Mouse (Mus musculus): Measurements from ENCODE around the gene Lrba.

Gene Lrba

GRCm38 (mm10) chr3:86560281-86561022 lies 336.0 kb downstream of the Lrba start:
- no peak for DNase-seq (ENCODE audit: low spot score in 2 of 2)

GRCm38 (mm10) chr3:86561023-86561344 lies 336.5 kb downstream of the Lrba start:
- no peak for DNase-seq (ENCODE audit: low spot score in 2 of 2)

- DNase-seq (ENCODE audit: low spot score in 2 of 2): no peak
Observed at GRCm38 (mm10) chr3:86561396-86561795, 336.9 kb downstream of the Lrba start.

GRCm38 (mm10) chr3:86567312-86567711 lies 342.8 kb downstream of the Lrba start:
- DNase-seq (ENCODE audit: low spot score in 2 of 2): no peak

- no peak for DNase-seq (ENCODE audit: low spot score in 2 of 2)
Observed at GRCm38 (mm10) chr3:86571518-86571917, 347.0 kb downstream of the Lrba start.

- DNase-seq (ENCODE audit: low spot score in 2 of 2): no peak
Observed at GRCm38 (mm10) chr3:86572519-86573244, 348.2 kb downstream of the Lrba start.

- no peak for DNase-seq (ENCODE audit: low spot score in 2 of 2)
Observed at GRCm38 (mm10) chr3:86575312-86575711, 350.8 kb downstream of the Lrba start.

- DNase-seq (ENCODE audit: low spot score in 2 of 2): no peak
Observed at GRCm38 (mm10) chr3:86602284-86602683, 377.8 kb downstream of the Lrba start.

GRCm38 (mm10) chr3:86605775-86606174 lies 381.3 kb downstream of the Lrba start:
- no peak for DNase-seq (ENCODE audit: low spot score in 2 of 2)

- DNase-seq (ENCODE audit: low spot score in 2 of 2): no peak
Observed at GRCm38 (mm10) chr3:86627008-86627743, 402.7 kb downstream of the Lrba start.

- DNase-seq (ENCODE audit: low spot score in 2 of 2): no peak
Observed at GRCm38 (mm10) chr3:86629379-86629778, 404.9 kb downstream of the Lrba start.

GRCm38 (mm10) chr3:86635464-86635863 lies 411.0 kb downstream of the Lrba start:
- no peak for DNase-seq (ENCODE audit: low spot score in 2 of 2)

- DNase-seq (ENCODE audit: low spot score in 2 of 2): no peak
Observed at GRCm38 (mm10) chr3:86635940-86636339, 411.5 kb downstream of the Lrba start.

GRCm38 (mm10) chr3:86638552-86639348 lies 414.3 kb downstream of the Lrba start:
- DNase-seq (ENCODE audit: low spot score in 2 of 2): no peak

- DNase-seq (ENCODE audit: low spot score in 2 of 2): no peak
Observed at GRCm38 (mm10) chr3:86641393-86641792, 416.9 kb downstream of the Lrba start.

- no peak for DNase-seq (ENCODE audit: low spot score in 2 of 2)
Observed at GRCm38 (mm10) chr3:86641796-86642195, 417.3 kb downstream of the Lrba start.

GRCm38 (mm10) chr3:86646771-86647170 lies 422.3 kb downstream of the Lrba start:
- peak; percentile 15 to 21 for DNase-seq (ENCODE audit: low spot score in 2 of 2)

- DNase-seq (ENCODE audit: low spot score in 2 of 2): no peak
Observed at GRCm38 (mm10) chr3:86651006-86651405, 426.5 kb downstream of the Lrba start.

GRCm38 (mm10) chr3:86659326-86659725 lies 434.8 kb downstream of the Lrba start:
- DNase-seq (ENCODE audit: low spot score in 2 of 2): no peak

- DNase-seq (ENCODE audit: low spot score in 2 of 2): no peak
Observed at GRCm38 (mm10) chr3:86664399-86664798, 439.9 kb downstream of the Lrba start.

GRCm38 (mm10) chr3:86668146-86668545 lies 443.7 kb downstream of the Lrba start:
- no peak for DNase-seq (ENCODE audit: low spot score in 2 of 2)

All from left cerebral cortex, adult 9 months (tissue).